Mouse (Mus musculus) mouse trophoblast stem cell (cell line): ENCODE measurements around the gene Pik3c2g.

Experiments
- in situ Hi-C, 2 experiments: fragments of 300-500 bp; cut with MseI, MboI; formaldehyde crosslinking; loops; 2 replicates in 1 of 2; 3 replicates in 1 of 2; pipeline ENCODE4 v1.15.1; 2025

Pik3c2g gene

DNA sequence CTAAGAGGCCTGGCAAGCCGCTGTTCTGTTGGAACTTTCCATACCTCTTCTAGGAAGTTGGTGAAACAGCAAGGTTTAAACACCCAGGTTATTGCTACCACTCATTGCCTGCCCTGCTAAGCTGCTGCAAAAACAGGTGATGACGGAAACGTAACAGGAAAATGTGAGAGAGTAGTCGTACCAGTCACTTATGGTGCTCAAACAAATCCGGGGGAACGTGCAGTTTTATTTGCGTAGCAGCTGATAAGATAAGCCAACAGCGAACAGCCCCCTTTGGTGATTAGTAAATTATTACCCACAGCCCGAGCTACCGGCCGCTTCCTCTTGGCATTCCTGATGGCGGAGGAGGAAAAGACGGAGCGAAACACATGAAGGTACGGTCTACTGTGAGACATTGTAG is at the start of gene Pik3c2g:
Pik3c2g (plus strand) TSS at position 330 of the 400 bp plus-strand sequence.
- in situ Hi-C loops, result no loop called here

DNA sequence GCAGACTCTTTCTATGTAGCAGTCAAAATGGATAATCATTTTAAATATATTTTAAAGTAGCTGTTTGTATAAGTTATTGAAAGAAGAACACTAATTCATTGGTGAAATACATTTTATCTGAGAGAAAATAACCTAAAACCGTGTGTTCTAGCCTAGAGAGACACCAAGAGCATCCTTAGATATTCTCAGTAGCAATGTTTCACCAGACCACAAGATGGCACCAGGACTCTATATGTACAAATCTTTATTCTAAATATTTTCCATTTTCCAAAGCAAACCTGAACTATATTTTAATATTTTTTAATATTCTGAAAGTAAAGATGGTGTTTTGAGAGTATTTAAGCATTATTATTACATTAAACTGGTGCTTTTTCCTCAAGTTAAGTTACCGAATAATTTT is 48.6 kb upstream of the Pik3c2g start:
- in situ Hi-C loops, result no loop called here

GRCm38 (mm10) chr6:139555537-139556179 is 31.4 kb upstream of the Pik3c2g start:
- in situ Hi-C loops, result no loop called here

- in situ Hi-C loops, result no loop called here
These were observed 17.8 kb upstream of the Pik3c2g start for GRCm38 (mm10) chr6:139569211-139569610.

DNA sequence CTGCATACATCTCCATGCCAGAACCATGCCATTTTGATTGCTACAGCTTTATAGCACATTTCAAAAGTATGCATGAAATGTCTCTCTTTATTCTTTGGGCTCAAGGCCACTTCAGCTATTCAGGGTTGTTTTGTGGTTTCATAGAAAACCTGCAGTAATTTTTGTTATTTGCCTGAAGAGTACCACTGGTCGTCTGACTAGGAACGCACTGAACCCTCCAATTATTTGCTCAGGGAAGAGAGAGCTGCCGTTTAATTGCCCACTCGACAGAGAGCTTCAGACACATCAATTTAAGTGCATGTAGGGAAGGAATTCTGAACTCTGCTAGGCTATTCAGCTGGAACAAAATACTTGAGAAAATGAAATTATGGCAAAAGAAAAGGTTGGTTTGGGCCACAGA is 11.2 kb upstream of the Pik3c2g start:
- in situ Hi-C loops, result no loop called here

DNA sequence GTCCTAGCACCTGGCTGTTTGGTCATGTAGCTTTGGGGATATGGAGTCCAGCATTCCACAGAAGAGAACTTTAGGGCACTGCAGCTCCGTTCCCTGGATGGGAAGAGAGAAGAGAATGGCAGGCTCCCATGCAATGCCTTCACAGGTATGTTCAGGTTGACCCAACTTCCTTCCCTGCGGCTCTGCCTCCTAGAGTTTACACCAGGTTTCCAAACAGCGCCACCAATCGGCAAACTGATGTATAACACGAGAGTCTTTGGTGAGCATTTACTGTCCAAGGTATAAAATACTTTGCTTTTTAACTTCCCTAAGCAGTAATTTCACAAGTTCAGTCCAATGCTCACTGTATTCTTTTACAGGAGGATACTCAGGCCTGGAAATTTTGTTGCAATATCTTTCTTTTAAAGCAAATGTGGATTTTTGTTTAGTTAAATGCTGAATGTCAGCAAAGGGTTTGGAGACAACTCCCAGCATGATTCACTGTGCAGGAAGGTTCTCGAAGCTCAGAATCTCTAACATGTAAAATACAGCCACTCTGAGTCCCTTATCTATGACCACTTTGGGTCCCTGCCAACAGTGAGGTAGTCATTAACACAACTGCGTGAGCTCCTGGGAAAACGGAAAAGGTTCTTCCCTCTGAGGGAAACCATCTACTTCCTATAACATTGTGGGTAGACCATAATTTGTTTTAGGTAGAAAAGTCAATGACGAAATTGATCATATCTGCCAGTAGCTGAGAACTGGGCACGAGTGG is 10.6 kb upstream of the Pik3c2g start:
- in situ Hi-C loops, result no loop called here

- in situ Hi-C loops, result no loop called here
These were observed 9.8 kb upstream of the Pik3c2g start for GRCm38 (mm10) chr6:139577026-139577861.

- in situ Hi-C loops, result no loop called here
These were observed 457 bp downstream of the Pik3c2g start for GRCm38 (mm10) chr6:139587478-139587877.

DNA sequence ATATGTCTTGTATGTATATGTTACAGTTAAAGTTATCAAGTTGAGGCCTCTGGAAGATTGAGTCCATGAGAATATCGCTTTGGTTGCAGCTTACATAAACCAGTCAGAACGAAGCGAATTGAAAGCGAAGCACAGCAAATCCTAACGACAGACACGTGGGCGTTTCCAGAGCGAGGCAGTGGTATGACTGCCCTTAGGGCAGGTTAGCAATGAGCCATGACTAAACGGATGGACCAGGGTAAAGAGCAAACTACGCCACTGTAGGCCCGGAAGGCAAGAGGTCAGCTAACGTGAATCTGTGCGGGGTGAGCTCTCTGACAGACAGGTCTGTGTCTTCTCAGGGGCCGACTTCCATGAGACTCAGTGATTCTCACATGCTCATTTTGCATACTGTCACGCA is 1.4 kb downstream of the Pik3c2g start:
- in situ Hi-C loops, result no loop called here

DNA sequence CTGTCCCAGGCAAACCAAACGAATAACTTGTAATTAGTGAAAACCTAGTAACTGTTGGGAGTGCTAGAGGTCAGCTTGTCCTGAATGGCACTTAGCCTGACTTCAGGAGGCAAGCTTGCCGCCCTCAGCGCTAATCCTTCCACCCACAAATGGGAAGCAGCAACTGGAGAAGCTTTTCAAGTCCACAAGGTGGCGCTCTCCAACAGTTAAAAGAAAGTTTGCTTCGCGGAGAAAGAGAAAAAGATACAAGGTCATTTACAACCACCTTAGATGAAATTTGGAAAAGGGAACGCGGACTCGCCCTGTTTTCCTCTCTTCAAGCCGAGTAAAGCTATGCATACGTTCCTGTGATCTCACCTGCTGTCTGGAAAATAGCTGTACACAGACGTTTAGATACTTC is 2.3 kb downstream of the Pik3c2g start:
- in situ Hi-C loops, result no loop called here

DNA sequence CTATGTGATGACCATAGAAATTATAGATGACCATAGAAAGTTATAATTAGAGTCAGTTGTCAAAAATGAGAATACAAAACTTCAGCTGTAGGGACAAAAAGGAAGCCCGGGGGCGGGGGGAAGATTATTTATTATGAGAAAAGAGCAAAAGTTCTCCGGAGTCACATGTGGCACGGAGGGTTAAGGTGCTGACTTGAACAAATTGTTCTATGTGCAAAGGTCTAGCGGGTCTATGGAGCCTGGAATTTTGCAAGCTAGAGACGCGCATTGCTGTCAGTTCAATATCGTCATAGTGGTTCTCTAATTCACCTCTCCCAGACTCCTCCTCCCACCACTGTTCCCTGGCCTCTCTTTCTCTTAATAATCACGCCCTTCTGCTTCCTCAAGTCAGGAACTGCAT is 2.8 kb downstream of the Pik3c2g start:
- in situ Hi-C loops, result no loop called here

- in situ Hi-C loops, result no loop called here
These were observed 5.1 kb downstream of the Pik3c2g start for GRCm38 (mm10) chr6:139592081-139592480.

DNA sequence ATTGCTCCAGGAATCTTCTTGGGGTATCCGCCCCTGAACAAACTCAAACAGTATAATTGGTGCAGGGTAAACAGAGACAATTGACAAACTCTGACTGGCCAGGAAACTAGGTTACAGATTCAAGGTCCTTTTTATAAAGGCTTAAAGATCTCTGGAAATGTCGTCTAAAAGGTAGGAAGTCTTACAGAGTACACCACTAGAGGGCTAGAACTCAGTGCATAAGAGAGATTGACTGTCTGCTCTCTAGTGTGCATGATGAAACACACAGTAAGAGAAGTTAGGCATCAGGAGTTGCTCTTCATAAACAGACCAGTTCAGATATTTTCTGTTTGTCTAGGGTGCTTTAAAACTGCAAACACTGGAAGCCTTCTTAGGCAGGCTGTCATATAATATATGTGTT is 9.4 kb downstream of the Pik3c2g start:
- in situ Hi-C loops, result no loop called here

DNA sequence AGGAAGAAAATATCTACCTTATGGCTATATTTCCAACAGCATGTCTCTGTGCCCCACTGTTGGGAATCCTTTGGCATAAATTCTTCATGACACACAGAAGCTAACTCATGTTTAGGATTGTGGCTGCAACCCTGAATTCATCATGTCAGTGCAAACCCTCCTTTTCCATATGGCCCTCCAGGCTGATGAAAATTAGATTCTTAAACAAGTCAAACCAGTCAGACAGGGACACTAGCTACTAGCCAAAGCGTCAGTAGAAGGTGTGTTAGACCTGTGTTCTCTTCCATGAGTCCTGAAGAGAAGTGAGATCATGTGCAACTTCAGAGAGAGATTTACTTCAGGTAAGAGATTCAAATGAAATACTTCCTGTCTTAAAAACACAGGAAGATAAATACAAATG is 12.2 kb downstream of the Pik3c2g start:
- in situ Hi-C loops, result no loop called here

DNA sequence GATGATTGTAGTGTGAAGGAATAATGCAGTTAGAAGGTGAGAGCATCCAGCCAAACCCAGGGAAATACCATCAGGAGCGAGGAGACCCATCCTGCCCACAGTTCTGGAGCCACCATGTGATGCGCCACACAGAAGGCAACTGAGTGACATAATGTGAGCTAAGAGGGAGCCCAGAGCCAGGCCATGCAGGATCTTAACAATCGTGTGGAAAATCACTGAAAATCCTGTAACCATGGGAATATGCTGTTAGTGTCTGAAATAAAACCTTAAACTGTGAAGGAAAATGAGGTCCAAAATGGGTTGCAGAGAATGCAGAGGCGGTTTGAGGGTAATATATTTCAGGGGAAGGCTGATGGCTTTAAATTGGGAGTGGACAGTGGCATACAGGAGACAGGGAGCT is 31.8 kb downstream of the Pik3c2g start:
- in situ Hi-C loops, result no loop called here

DNA sequence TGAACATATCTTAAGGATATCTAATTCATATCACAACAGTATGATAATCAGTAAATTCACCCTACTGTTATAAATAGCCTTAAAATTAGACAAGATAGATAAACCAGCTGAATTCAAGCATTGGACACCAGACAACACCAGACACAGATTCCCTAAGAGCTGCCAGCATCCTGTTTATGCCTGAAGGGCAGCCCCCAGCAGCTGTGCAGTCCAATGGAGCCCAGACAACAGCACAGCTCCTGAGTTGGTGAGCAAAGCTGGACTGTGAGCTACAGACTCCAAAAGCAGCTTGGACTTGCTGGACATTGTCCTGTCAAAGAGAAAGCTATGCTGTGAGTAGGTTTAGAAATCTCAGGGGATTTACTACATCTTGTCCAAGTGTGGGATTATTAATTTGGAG is 37.7 kb downstream of the Pik3c2g start:
- in situ Hi-C loops, result no loop called here

GRCm38 (mm10) chr6:139634561-139634960 is 47.5 kb downstream of the Pik3c2g start:
- in situ Hi-C loops, result no loop called here

DNA sequence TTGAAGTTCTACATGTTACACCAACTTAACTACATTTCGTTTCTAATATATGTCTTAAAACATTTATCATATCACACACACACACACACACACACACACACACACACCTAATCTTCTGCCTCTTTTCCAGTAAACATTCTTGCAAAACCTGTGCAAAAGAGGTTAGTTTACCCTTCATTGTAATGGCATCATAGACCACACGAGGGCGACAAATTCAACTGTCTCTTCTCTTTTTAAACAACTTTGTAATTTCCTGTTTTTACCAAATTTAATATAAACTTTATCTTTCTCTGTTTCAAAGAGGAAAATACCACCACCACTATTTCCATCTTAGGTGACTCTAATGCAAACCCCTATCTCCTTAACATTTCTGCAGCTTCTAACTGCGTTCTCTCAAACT is 68.4 kb downstream of the Pik3c2g start:
- in situ Hi-C loops, result no loop called here

DNA sequence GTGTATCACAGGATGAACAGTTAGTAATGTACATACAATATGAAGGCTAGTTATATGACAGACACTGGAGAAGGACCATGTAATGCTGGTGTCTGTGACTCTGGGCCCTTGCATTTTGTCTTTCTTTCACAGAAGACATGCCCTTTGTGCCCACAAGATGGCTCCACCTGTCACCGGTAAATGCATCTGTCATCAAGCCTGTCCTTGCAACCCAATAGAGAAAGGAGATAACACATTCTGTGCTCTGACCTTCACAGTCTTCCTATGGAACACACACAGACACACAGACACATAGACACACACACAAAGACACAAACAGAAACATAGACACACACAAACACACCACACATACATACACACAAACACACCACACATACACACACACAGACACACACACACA is 75.4 kb downstream of the Pik3c2g start:
- in situ Hi-C loops, result no loop called here

GRCm38 (mm10) chr6:139718416-139718984 is 131.5 kb downstream of the Pik3c2g start:
- in situ Hi-C loops, result no loop called here

DNA sequence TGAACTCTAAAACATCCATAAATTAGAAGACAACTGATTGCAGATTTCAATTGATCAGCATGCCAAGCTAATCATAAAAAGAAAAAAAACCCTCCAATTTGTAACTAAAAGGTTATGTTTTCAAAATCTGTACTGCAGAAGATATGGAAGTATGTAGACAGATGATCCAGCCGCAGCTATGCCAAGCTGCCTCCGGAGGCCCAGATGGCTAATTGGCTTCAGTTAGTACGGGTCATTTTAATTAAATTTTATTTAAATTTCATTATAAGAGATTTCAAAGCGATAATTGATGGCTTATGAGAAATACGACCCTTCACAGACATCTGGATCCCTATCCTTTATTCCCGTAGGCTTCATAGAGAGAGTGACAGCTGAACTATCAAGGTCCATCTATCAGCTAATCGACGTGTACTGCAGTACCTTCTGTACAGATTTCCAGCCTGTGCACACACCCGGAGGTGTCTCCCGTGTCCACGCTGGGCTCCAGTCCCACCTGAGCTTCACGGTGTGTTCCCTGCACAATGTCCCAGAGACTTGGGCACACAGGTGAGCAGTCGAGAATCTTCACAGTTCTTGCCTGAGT is 132.7 kb downstream of the Pik3c2g start:
- in situ Hi-C loops, result no loop called here
